Mouse (Mus musculus): ENCODE measurements at regions not wholly inside any gene's neighbourhood (a gene's known extent, or its start where the extent isn't known, plus 50 kb on each side); places are given as distances from the start of the nearest gene placed in this dataset.

GRCm38 (mm10) chr15:67901191-67901601 lies 1400.5 kb upstream of the Lrrc6 start:
- peak; percentile 52 for DNase-seq (ENCODE audit: low read depth)

DNA sequence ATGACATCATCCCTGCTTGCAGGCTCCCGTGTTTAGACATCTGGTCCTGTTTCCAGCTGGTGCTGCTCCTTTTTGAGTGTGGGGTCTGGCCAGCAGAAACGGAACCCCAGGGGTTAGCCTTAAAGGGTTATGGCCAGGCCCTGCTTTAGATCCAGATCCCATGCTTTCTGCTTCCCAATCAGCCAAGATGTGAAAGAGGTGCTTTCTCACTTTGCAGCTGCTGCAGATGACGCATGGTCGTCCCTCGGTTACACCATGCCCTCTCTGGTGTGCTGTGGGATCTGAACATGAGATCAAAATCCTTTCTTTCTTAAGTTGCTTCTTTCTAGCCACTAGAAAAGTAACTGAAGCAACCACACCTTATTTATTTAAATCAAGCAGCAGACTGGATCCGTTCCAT lies 1399.1 kb upstream of the Lrrc6 start:
- DNase-seq (ENCODE audit: low read depth) = no peak

DNA sequence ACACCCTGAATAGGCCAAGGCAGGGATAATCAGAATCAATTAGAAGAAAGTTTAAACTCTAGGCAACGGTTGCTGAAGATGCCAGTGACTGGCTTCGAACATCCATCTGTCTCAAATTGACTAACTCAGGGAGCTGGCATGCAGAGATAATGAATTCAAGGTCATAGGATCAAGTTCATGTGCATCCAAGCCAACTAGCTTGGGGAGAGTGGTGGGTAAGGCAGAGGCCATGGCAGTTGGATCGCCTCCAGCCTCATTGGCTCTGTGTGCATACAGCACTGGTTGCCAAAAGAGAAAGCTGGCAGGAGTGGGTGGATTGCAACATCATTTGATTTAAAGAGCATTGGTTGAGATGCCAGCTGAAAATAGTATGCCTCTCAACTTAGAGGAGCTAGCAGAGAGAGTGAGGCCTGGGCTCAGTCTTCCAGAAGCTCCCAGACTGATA lies 1398.3 kb upstream of the Lrrc6 start:
- DNase-seq (ENCODE audit: low read depth) = peak; percentile 48

DNA sequence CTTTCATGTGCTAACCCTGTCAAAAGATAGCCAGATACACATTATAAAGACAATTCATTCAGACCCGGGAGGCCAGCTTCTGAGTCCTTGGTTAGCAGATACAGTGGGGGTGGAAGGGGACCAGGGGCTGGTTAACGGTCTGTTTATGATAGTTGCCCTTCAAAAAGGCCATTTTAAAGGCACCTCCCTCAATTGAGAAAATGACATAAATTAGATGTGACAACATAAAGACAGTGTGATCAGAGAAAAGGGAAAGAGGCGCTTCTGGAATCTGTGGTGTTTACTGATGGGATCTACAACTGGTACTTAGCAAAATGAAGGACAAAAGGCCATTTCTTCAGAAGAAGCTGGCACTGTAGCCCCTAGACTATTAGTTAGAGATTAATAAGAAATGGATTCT lies 1391.4 kb upstream of the Lrrc6 start:
- no peak for DNase-seq (ENCODE audit: low read depth)

DNA sequence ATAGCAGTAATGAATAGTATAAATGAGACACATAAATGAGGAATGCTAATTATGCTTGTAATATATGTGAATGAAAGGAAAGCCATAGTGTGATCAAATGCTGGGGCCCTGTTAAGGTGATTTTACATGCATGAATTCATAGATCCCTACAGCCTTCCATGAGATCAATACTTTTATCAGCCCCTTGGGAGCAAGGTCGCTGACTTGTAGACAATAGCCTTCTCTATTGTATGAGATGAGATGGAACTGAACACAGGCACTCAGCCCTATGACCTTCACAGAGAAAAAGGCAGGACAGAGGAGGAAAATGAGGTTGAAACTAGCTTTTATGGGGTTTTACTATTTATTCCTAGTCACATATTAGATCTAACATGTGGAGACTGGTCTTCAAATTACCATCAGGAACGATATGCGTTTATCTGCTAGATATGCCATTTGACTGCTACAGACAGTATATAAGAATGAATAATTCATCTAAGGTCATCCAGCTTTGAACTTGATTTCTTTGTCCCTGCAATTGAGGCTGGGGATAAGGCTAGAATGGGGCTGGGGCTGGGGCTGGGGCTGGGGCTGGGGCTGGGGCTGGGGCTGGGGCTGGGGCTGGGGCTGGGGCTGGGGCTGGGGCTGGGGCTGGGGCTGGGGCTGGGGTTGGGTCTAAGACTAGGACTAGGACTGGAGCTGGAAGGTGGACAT lies 1390.0 kb upstream of the Lrrc6 start:
- DNase-seq (ENCODE audit: low read depth) = no peak

- no peak for DNase-seq (ENCODE audit: low read depth)
Measured at GRCm38 (mm10) chr15:67888548-67888947, 1387.8 kb upstream of the Lrrc6 start.

DNA sequence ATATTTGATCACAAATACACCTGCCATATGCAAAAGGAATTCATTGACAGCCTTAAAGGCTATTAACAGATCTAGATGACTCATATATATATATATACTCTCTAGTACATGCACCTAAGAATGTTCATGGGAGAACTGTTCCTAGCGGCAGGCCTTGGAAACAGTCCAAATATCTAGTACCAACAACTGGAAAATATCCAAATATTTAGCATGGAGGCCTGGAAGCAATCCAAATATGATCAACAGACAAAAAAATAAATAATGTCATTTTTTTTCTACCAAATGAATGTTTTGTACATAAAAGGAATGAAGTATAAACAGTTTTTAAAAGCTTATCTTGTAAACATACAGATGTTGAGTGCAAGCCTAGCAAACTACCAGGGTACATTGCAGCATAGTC lies 1354.6 kb upstream of the Lrrc6 start:
- no peak for DNase-seq (ENCODE audit: low read depth)

- no peak for DNase-seq (ENCODE audit: low read depth)
Measured at GRCm38 (mm10) chr15:67850118-67850517, 1349.4 kb upstream of the Lrrc6 start.

GRCm38 (mm10) chr15:67845707-67846106 lies 1345.0 kb upstream of the Lrrc6 start:
- no peak for DNase-seq (ENCODE audit: low read depth)

DNA sequence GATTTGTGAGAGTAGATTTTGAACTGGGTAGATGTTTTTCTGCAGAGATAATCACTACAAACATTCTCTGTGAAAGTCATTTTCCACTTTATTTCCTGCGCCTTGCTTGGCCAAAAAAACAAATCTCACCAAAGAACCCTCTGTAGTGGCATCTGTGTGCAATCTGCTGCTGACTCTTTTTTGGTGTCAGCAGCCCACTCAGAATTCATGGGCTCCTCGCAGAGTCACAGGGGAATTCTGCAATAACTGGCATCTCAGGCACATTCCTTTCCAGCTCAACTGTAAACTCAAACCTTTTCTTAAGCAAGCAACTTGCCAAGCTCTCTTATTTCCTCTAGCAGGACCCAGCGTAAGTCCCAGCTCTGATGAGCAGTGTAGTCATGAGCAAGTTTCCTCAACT lies 1340.0 kb upstream of the Lrrc6 start:
- DNase-seq (ENCODE audit: low read depth) = peak; percentile 27

DNA sequence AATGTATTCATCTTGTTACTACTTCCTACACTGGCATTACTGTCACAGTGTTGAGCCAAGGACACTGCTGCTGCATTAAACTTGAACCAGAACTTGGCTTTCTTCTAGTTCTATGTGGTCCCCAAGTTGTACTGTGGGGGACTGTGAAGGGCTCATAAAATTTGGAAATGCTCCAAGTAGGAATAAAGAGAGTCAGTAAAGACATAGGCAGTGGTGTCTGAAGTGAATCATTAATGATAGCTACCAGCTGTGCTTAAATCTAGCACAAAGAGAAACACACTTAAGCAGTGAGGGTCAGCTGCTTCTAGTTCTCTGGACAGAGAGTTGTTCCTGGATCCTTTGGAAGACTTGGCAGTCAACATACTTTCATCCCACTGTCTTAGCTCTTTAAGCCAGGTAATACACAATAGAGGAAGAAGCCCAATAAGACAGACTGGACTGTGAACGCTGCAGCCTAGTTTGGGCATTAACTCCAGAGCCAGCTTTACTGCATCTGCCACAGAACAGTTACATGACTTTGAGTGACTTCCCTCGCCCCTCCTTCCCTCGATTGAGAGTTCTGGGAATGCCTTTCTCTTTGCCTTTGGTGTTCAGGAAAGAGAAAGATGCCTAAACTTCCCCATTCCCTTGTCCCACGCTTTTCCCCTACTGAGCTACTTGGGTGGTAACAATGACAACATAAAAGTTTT lies 1325.2 kb upstream of the Lrrc6 start:
- no peak for DNase-seq (ENCODE audit: low read depth)

- DNase-seq (ENCODE audit: low read depth) = no peak
Measured at GRCm38 (mm10) chr15:67823226-67823625, 1322.5 kb upstream of the Lrrc6 start.

- no peak for DNase-seq (ENCODE audit: low read depth)
Measured at GRCm38 (mm10) chr15:67799871-67800270, 1299.2 kb upstream of the Lrrc6 start.

- no peak for DNase-seq (ENCODE audit: low read depth)
Measured at GRCm38 (mm10) chr15:67795578-67795977, 1294.9 kb upstream of the Lrrc6 start.

- no peak for DNase-seq (ENCODE audit: low read depth)
Measured at GRCm38 (mm10) chr15:67792822-67793221, 1292.1 kb upstream of the Lrrc6 start.

DNA sequence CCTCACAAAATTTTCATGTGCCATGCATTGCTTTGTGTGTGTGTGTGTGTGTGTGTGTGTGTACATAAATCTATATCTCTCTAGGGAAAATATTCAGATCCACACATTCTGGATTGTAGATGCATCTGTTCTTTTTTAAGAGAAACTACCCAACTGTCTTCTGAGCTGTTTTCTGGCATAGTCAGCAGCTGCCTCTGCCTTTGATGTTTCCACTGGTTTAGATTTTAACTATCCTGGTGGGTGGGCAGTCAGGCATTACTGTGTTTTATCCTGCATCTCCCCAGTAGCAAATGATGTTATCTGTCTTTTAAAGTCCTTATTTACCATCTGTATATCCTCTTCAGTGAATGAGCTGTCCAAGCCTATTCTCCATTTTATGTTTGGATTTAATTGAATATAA lies 1287.9 kb upstream of the Lrrc6 start:
- DNase-seq (ENCODE audit: low read depth) = no peak

DNA sequence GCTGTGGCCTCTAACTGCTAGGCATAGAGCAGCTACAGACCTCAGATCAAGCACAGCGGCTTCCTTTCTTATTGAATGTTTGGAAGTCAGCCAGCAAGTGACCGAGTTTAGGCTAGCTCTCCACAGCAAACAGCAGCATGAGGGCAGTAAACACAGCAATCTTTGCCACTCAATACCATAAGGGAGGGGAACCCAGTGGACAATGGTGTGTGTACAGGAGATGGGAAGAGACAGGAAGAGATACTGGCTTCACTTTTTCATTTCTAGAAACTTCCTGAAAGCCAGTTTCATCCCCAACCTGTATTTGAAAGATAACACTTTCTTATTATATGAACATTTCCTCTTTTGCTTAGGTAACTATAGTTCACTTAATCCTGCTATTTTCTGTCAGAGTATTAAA lies 1284.9 kb upstream of the Lrrc6 start:
- DNase-seq (ENCODE audit: low read depth) = no peak

DNA sequence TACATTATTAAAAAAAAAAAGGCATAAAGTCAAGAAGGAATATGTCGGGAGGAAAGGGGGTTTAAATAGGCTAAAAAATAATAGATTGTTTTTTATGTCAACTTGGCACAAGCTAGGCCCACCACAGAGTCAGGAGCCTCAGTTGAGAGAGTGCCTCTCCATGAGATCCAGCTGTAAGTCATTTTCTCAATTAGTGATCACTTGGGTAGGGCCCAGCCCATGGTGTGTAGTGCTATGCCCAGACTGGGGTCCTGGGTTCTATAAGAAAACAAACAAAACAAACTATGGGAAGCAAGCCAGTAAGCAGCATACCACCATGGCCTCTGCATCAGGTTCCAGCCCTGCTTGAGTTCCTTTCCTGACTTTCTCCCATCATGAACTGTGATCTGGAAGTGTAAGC lies 1283.0 kb upstream of the Lrrc6 start:
- no peak for DNase-seq (ENCODE audit: low read depth)

DNA sequence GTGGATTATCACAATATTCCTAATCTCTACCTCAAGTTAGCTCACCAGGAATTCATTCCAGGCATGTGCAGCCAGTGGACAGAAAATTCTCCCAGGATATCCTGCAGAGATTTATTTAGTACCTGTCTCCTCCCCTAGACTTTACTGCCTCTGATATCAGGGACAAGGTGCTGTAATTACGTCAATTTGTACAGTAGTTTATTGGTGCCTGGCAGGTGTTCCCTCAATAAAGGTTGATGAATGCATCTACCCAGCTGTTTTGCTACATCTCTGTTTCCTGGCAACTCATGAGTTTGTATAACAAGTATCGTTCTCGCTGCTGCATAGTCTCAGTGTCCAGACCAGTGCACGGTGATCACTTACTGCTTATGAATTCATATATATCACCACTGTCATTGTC lies 1281.8 kb upstream of the Lrrc6 start:
- no peak for DNase-seq (ENCODE audit: low read depth)

DNA sequence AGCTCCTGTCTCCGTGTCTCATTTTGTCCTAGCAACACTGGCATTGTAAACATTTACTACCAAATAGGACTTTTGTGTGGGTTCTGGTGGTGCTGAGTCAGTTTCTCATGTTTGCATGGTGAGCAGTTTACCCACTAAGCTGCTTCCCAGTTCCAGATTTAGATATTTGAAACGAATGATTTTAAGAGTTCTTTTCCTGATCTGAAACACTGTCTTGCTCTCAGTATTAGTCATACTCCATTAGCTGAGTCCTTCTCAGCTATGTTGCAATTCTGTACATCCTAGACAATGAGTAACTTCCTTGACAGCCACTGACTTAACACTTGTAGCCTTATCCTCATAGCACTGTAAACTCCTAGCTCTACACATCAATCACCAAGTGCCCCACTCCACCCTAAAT lies 1280.1 kb upstream of the Lrrc6 start:
- DNase-seq (ENCODE audit: low read depth) = peak; percentile 69

DNA sequence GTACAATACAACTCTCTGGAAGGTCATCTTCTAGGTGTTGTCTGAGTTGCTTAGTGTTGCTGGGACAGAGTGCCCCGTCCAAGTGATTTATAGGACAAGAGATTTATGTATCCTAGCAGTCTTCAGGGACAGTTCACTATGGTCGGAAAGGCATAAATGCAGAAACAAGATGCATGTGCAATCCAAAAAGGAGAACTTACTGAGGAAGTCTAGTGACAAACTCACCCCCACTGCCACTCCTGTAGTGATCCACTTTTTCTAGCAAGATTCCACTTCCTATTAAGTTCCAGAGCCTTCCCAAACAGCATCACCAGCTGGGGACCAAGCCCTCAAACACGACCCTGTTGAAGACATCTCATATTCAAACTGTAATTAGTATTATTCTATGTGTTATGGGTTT lies 1266.9 kb upstream of the Lrrc6 start:
- no peak for DNase-seq (ENCODE audit: low read depth)

GRCm38 (mm10) chr15:67759221-67759620 lies 1258.5 kb upstream of the Lrrc6 start:
- DNase-seq (ENCODE audit: low read depth) = no peak

DNA sequence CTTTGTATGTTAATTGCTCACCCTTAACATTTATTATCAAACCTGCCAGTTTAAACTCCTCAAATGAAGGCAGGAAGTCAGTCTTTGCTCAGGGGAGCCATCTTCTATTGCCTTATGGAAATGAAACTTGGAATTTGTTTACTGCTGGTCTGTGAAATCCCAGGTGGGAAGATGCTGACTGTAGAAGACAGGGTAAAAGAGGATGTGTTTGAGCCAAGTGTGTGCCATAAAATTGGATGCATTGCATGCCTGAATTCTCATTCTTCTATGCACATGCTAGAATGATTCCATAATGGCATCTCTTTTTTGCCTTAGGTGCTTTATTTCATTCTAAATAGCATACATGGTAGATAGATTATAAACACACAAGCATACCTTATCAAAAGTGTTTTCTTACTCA lies 1249.9 kb upstream of the Lrrc6 start:
- no peak for DNase-seq (ENCODE audit: low read depth)

GRCm38 (mm10) chr15:67743332-67743731 lies 1242.6 kb upstream of the Lrrc6 start:
- DNase-seq (ENCODE audit: low read depth) = no peak
